Mouse (Mus musculus) ES-CJ7 (cell line): ENCODE measurements around the gene Lrrc7.

Experiments
- DNase-seq: peaks from one replicate; pipeline ENCODE4 v3.0.0; 2011; ENCODE audit warnings: low read depth, low spot score

Lrrc7 gene

DNA sequence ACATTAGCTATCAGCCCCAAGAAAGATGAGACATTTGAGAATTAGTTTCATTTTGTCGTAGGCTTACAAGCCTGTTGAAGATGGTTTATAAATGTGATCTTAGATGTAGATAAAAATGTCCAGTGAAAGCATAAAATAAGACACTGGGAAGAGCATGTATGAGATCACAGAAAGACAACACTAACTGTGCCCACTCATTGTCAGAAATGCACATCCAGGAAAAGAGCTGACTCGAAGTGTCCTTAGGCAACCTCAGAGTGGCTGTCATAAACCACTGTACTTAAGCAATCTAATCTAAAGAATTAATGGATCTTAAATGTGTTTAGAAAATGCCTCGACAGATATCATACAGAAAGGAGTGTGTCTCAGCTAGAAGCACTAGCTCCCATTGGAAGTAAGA is 196.2 kb downstream of the Lrrc7 start:
- no peak for DNase-seq

DNA sequence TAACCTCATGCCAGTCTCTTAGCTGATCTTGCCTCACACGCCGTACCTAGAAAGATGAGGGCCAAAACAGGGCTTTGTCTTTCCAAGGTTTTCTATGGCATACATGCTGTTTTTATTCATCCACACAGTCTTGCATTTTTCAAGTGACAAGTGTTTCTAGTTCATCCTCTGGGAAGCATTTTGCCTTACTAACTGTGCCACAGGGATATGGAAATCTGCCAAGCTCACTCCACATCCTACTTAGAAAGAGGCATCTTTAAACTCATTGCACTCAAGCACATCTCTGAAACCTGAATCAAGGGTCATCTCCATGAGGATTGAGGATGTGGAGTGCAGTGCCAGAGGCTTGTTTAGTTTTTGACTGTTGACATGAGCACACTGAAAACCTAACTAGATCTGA is 199.9 kb downstream of the Lrrc7 start:
- no peak for DNase-seq

DNA sequence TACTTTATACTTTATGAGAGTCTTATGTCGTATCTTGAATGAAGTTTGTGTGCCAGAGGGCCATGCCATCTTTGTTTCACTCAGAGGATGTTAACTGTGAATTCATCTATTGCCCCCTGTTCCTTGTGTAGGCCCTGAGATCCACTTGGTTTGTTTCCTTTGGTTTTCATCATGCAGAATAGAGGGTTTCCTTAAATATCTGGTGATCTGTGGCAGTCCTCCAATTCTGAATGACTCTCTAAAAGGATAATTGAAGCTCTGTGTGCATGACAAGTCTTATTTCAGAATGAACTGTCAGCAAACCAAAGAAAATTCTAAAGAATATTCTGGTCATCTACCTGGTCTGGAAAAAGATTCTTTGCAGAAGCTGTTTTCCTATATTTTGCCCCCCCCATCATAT is 205.3 kb downstream of the Lrrc7 start:
- DNase-seq = no peak

DNA sequence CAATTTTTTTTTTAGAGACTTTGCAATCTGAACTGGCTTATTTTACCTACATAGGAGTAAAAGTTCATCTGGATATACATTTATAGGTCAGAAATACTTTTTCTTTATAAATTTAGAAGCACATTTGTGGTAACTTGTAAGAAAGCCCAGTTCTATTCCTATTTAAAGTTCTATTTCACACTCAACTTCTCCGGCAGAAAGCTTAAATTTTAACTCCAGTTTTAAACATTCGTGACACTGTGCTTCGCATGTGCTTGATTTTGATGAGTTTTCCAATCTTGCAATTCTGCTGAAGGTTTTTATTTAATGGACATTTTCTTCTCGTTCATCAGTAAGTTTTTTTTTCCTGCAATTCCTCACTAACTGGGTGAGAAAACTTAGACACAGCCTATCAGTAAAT is 205.8 kb downstream of the Lrrc7 start:
- no peak for DNase-seq

DNA sequence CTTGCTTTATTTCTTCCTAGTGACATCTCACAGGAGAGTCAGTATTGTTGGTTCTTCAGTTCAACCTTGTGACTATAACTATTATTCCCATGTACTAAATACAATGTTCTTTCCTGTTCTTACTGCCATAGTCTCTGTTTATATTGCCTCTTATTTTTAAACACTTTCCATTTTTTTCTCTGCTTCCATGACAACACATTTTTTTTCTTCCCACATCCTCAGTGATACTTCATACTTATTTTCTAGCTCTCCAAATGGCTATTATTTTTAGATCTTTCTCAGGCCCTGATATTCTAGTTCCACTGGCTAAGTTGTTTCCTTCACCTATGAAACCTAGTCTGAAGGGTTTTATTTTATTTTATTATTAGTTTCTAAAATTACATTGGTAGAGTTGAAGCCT is 221.2 kb downstream of the Lrrc7 start:
- no peak for DNase-seq

DNA sequence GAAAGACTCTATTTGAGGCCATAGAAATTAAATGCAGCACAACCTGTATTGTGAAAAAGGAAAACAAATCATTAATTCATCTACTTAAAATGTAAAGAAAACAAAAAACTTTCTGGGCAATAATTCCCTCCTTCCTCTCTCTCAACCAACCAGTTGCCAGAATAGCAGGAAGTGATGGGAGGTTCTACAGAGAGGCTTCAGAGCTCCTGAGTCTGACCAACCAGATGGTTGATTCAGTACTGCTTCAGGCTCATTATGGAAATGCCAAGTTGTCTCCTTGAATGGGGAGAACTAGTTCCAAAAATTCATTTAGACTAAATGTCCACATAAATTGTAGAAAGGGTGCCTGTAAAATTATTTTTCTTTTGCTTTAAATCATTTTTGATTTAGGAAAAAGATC is 231.9 kb downstream of the Lrrc7 start:
- no peak for DNase-seq

DNA sequence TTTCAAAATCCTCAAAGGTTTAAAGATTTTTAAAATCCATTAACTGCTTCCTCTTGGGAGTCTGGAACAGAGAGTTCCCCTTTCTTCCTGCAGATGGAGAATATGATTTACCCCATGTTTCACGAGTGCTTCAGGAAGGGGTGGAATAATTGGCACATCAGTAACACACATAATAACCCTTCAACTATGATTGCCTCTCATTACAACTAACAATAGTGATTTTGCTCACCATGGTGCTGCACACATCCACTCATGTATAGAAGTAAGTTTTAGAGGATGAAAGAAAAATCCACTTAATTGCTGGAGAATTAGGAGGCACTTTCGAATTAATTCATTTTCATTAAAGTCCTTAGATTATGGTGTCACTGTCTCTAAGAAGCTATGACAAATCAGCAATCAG is 251.6 kb downstream of the Lrrc7 start:
- DNase-seq = no peak

DNA sequence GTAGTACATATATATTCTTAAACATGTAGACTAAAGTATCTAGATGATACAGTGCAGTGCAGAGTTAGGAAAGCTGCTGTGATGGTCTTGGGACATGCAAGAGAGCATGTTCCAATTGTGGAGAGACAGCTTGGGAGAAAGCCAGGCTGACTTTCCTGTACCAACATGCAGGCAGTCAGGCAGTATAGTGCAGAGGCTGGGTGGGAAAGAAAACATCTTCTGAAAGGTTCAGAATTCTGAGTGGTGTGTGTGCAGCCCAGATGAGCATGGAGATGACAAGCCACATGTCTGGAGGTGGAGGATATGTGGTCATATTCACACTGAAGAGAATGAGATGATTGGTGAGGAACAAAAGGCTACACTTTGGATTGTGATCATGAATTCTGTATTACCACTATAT is 254.6 kb downstream of the Lrrc7 start:
- DNase-seq = no peak

DNA sequence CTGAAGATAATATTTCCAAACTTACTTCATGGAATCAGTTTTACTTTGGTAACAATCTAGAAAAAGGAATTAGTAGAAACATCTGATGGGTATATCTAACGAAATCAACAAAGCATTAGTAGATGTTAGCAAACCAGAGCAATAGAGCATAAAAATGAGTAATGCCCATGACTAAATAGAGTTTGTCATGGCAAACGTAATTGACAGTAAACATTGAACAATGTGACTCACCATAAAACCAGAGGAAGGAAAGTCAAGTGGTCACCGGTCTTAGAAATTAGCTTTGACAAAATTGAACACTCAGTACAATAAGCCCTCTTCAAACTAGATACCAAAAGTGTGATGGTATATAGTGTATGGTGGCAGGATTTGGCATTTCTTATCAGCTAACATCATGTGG is 263.3 kb downstream of the Lrrc7 start:
- DNase-seq = no peak

DNA sequence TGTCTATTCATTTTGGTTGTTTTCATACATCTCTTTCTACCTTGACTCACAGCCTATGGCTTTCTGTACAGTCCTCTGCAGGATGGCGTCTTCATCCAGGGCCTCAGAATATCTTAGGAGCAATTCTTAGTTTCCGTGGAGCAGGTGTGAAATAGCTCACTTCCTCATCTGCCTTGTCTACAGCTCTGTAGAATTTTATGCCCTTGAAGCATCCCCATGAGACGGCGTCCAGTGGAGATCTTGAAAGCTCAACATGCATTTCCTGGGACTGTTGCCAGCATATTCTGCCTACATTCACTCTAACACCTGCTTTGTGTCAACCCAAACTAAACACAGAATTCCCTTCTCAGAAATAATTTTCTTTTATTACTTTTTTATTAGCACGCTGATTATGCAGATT is 267.0 kb downstream of the Lrrc7 start:
- DNase-seq = no peak

DNA sequence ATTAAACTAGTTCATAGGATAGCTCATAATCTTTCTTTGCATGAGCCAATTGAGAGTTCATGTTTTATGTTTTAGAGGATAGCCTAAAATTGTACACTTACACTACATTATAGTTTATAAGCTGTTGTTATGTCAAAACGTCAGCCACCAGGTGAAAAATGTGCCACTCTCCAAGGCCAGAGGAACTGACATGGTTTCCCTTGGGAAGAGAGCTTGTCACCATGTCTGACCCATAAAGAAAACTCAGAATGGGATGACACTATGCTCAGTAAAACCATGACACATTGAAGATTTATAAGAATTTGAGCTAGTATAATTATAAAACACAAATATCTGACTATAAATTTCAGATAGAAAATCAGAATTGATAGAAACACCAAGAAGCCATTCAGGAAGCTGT is 277.6 kb downstream of the Lrrc7 start:
- DNase-seq = no peak

DNA sequence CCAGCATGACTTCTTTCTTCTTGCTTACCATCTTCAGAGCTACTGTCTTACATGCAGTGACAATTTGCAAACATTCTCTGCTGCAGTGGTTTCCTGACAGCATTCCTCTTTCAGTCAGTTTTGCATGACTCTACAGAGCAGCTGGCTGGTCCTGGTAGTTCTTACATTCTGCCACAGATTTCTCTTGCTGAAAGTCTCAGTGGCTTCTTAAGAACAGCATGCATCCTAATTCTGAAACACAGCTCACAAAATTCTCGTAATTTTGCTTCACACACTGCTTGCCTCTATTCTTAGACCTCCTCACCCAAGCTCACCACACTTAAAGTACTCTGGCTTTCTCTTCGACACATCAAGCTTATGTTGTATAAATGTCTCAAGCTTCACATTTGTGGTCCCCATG is 283.4 kb downstream of the Lrrc7 start:
- DNase-seq = no peak

DNA sequence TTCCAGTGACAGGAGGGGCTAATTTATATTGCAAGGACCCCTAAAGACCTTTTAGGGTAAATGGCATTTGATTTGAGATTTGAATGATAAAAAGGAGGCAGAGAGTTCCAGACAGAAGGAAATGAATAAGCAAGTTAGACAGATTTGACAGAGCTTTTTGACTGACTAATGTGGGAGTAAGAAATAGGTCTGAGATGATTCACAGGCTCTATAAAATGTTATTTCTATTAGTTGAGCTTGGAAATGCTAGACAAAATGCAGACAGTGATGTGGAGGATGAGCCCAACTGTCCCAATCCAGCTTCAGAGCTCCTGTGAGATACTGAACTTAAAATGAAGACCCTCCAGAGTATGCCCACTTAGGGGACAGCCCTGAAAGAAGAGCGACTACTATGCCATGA is 289.3 kb downstream of the Lrrc7 start:
- no peak for DNase-seq

DNA sequence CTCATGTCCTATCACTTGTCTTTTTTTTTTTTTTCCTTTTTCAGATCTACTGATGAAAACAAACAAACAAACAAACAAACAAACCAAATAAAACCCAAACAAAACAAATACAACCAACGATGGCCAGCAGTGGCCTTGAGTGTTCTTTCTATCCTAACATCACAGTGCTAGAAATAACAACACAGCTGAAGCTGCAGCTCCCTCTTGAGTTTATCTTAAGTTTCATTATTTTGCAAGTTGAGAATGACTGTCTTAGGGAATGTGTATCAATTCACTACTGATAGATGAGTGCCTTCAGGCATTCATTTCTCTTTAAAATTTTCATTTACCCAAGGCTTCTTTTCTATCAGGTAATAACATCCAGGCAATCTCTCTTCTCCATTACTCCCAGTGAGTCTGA is 291.1 kb downstream of the Lrrc7 start:
- DNase-seq = no peak

DNA sequence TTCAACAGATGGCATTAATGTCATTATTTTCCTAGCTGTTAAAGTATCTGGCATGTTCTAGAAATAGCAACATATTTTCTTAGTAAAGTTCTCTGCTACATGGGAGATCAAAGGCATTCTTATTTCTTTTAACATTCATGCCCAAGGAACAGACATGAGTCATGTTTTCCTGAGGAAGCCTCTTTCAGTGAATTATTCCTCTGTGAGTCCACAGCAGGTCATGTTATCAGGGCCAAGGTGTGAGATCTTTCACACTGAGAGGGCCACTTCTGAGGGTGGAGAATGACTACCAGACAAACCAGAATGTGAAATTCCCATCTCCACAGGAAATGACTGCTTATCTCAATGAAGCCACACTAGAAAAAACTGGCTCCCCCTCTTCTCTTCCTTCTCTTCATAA is 309.4 kb downstream of the Lrrc7 start:
- no peak for DNase-seq

DNA sequence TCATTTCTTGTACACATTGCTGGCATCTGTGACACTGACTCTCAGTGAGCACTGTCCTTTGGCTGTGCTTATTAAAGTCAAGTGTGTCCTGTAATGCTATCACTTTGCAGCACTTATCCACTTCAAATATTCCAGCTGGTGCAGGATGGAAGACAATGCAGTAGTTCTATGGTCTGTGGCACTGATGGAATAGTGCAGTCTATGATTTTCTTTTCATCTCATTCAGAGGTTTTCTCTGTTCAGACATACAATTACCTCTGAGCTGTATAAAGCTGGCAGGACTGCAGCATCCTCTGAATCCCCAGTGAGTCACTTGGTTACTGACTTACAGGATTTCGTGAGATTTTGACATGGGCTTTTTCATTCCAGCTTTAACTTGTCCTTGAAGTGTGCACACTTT is 314.3 kb downstream of the Lrrc7 start:
- no peak for DNase-seq

DNA sequence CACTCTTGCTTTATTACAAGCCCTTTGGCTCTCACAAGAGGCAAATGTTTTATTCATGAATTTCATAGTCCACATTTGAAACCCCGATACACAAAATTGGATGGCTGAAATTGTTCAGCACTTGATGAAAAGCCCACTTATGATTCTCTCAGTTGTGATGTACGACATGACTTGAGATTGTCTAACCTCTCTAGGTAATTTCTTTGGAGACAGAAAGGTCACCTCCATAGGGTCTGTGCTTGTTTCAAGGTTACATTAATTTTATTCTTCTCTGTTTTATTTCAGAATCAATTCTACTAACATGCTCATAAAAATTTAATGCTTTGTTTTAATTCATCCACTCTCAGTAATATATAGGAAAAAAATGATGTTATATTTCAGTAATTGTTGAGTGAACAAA is 351.4 kb downstream of the Lrrc7 start:
- DNase-seq = no peak

DNA sequence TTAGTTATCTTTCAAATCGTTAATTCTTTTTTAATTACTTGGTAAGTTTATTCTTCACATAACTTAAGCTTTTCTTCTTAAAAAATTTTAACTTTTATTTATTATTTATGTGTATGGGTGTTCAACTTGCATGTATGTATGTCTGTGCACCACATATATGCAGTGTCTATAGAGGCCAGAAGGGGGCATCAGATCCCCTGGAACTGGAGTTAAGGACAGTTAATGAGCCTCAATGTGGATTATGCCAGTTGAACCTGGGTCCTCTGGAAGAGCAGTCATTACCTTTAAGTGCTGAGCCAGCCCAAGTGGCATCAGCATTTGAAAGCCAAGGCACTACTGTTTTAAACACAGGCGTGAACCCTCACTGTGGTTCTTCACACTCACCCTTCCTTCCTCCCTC is 352.0 kb downstream of the Lrrc7 start:
- DNase-seq = peak; percentile 59

DNA sequence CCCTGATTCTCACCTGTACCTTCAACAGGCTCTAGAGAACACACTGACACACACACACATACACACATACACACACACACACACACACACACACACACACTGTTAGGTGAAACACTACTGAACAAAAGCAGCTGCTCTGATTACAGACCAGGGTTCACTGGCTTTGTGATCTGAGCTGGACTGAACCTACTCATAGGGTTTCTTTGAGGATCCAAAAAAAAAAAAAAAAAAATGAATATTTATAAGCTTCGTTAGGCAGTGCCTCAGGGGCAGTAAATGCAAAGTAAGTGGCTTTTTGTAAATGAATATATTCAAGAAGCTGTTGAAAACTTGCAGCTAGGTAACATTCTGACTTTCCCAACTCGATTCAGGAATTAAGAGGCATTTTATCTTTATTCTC is 354.2 kb downstream of the Lrrc7 start:
- DNase-seq = no peak

DNA sequence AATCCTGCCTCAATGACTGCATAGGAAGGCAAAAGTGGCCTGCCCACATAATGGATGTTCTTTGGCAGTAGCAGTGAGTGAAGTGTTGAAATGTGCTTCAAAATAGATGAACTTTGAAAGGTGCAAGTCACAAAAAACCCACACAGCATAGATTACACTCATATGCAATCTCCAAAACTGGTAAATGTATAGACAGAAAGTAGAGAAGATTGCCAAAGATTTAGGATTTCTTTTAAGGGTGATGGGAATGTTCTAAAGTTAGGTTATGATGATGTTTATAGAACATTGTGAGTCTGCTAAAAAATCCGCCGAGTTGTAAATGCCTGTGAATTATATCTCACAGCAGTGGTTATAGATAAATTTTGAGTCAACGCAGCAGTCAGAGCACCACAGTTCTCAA is 359.2 kb downstream of the Lrrc7 start:
- no peak for DNase-seq

DNA sequence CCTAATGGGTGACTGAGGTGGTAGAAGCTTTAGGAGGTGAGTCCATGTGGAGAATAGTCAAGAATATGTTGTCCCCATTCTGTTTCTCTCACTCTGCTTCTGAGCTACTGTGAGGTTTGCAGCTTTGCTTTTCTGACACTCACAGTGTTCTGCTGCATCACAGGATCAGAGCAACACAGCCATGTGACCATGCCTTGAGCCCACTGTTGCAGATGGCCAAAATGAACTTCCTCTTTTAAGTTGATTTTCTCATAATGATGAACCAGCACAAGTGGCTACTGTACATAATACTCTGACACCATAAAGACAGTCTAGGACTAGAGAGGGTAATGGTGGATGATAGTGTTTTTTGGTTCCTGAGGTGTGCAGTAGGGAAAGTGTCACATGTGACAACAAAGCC is 366.6 kb downstream of the Lrrc7 start:
- no peak for DNase-seq

DNA sequence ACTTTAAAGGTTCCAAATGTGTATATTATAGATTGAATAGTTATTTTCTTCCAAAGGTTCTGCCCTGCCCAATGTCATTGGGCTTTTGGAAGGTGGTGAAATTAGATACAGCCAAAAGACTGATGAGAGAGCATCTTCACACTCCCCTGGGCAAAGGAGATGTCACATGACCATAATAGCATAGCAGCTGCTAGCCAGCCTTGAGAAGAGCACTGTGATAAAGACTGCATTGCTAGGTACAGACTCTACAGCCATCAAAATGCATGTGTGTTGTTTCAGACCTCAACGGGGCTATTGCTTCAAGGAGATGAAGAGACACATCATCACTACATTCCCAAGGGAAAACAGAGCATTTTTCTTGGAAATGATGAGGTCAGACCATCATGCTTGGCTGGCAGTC is 368.8 kb downstream of the Lrrc7 start:
- DNase-seq = no peak

DNA sequence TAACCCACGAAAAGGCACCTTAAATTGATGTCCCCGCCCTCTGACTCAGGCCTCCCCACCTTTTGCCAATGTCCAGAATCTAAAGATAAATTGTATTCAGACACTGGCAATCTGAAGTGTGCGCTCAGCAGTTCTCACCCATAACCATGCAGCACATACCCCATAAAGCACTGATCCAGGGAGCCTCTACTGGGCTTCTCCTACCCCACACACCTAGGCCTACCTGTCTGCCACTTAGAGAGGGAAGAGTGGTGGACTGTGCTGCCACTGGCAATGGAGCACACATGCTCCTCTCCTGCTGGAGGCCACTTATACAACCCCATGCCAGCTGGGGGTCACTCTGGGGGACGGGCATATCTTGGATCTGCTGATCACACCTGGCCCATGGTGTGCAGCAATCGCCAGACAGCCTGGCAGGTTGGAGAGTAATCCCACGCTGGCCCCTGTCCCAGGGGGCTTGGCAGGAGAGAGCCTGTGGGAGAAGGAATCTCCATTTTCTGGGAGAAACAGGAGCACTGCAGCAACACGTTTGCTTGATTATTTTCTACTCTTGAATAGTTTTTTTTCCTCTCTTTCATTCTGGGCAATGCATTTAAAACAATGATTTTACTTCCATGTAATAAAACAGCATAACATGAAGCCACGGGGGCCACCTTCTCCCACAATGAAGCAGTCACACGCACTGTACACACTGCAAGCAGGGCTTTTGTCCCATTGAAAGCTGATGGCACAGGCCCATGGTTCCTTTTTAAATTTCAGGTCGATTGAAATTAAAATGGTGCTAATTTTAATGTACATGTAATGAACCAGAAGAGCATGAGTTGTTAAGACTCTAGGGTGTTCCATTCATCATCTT is 386.9 kb downstream of the Lrrc7 start:
- DNase-seq = no peak

DNA sequence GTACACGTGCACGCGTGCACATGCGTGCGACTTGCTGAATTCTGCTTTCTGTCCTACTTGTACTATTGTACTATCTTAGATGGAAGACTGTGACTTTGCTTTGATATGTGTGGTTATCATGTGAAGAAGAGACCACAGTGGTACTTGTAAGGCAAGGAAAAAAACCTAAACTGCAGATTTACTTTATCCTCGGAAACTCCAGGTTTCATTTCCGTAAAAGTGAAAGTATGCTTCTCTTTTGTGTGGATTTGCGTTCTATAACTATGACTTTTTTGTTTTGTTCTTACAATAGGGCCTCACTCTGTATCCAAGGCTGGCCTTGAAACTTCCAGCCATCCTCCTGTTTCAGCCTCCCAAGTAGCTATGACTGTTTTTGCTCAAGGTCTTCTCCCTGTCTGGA is 392.8 kb downstream of the Lrrc7 start:
- DNase-seq = no peak
